Mouse (Mus musculus) heart, embryonic 11.5 days (tissue): ENCODE measurements around the gene Hivep2. TPM values are rescaled to one million over a fixed set of nuclear protein-coding genes. Genes with fewer than 3 reads are reported as not detected.

ENCODE experiments used
- ATAC-seq: fragments of 200-750 bp; cut with Nextera tagmentation; replicated peaks from 2 replicates; pipeline ENCODE4 v1.8.0; 2017; ENCODE audit warnings: moderate library complexity; ENCODE audit not compliant: insufficient number of reproducible peaks, low FRiP score, low TSS enrichment
- H3K27ac ChIP-seq: fragments of 300-500 bp; sonication (generic); 2 replicates; pipeline ENCODE4 v1.5.1; 2014; ENCODE audit warnings: mild to moderate bottlenecking, low read depth, low read length
- H3K27me3 ChIP-seq: fragments of 300-500 bp; sonication (generic); 2 replicates; pipeline ENCODE4 v1.6.1; 2014; ENCODE audit warnings: mild to moderate bottlenecking, low read length, mixed read lengths; ENCODE audit not compliant: control insufficient read depth, insufficient read depth
- H3K36me3 ChIP-seq: fragments of 300-500 bp; sonication (generic); 2 replicates; pipeline ENCODE4 v1.6.1; 2014; ENCODE audit warnings: mild to moderate bottlenecking, low read length, moderate library complexity, mixed read lengths; ENCODE audit not compliant: control insufficient read depth, insufficient read depth
- H3K4me1 ChIP-seq: fragments of 300-500 bp; sonication (generic); 2 replicates; pipeline ENCODE4 v1.6.1; 2014; ENCODE audit warnings: low read length; ENCODE audit not compliant: control insufficient read depth, insufficient read depth
- H3K4me2 ChIP-seq: fragments of 300-500 bp; sonication (generic); 2 replicates; pipeline ENCODE4 v1.6.1; 2014; ENCODE audit warnings: mild to moderate bottlenecking, moderate library complexity
- H3K4me3 ChIP-seq: fragments of 300-500 bp; sonication (generic); 2 replicates; pipeline ENCODE4 v1.5.1; 2014; ENCODE audit warnings: low read depth, low read length
- H3K9ac ChIP-seq: fragments of 300-500 bp; sonication (generic); 2 replicates; pipeline ENCODE4 v1.6.1; 2014; ENCODE audit warnings: mild to moderate bottlenecking, low read depth, low read length, moderate library complexity
- H3K9me3 ChIP-seq: fragments of 300-500 bp; sonication (generic); replicated peaks from 2 replicates; pipeline ENCODE4 v1.6.1; 2016; ENCODE audit warnings: low read length; ENCODE audit not compliant: control insufficient read depth
- WGBS: fragments of 180-500 bp; shearing (Covaris S2); extraction: QIAGEN DNeasy Blood & Tissue Kit; methylation state at CpG from one replicate; pipeline ENCODE4 v1.1.7; 2014; ENCODE audit not compliant: insufficient replicate concordance; 5-methylcytosine and 5-hydroxymethylcytosine counted together
- polyA plus RNA-seq: library from polyadenylated mRNA; unstranded; fragments of >200 nt; fragmentation: Nextera tagmentation; extraction: Ambion mirVana; gene quantifications from 2 replicates; pipeline ENCODE4 v1.2.1, GENCODE M21; 2014

Gene Hivep2
- polyA plus RNA-seq, 1 experiment from 2014 or later: 8.0 TPM

DNA sequence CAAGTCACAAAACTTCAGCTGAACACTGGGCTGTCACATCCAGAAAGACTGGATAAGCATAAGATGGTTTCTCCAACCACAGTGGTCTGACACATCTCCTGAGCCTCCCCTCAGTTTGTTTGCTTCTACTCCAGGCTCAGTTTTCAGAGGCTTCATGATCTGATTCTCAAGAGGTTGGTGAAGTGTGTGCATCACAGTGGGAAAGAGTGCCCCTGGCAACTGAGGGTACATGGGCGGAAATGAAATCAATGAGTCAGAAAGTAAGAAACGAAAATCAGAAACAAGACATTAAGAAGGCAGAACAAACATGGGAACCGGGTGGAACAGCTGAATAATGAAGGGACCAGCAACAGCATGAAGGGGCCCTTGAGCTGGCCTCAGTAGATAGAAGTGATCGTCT lies 31.5 kb downstream of the Hivep2 start:
- Histone ChIP-seq H3K4me2 (no peak overlapping the region), H3K27me3 (no peaks in the 10 kb centered on the region), H3K9me3 (no peaks in the 10 kb centered on the region), H3K4me3 (no peak overlapping the region), H3K36me3 (no peaks in the 10 kb centered on the region), H3K4me1 (no peaks in the 10 kb centered on the region), H3K9ac (no peak overlapping the region), H3K27ac (no peak overlapping the region)
- no peak for ATAC-seq
- WGBS: 86% methylated on average over 4 of the region's 4 CpGs

DNA sequence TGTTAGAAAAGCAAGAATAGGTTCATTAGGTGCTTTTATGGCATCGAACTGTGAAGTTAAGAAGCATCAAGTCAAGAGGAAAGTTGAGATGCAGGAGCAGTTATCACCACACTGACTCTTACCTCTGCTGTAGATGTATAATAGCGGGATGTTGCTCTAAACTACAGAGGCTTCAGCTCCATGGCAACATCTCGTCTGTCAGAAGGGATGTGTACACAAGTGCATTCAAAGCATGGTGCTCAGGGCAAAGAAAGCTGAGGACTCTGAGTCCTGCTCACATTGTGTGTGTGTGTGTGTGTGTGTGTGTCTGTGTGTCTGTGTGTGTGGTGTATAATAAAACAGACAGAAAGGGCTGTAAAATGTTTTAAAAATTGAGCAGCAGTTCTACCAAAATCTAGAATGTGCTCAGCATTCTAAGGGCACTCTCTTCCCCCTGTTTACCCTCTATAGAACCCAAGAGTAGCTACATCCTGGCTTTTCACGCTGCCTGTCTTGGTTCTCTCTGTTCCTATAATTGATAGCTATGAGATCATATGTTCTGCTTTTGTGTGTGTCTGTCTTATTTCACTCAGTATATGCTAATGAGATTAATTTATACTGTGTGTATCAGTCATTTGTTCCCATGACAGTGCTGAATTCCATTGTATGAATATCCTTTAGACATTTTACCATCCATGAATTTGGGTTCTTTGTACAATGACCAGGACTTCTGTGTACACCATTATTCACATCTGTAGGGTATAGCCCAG lies 39.1 kb downstream of the Hivep2 start:
- WGBS: 63% methylated on average over 4 of the region's 4 CpGs
- no peak overlapping the region for H3K4me3 ChIP-seq
- H3K4me1 ChIP-seq: no peaks in the 10 kb centered on the region
- no peaks in the 10 kb centered on the region for H3K9me3 ChIP-seq
- no peak overlapping the region for H3K27ac ChIP-seq
- no peaks in the 10 kb centered on the region for H3K36me3 ChIP-seq
- no peak for ATAC-seq
- H3K27me3 ChIP-seq: no peaks in the 10 kb centered on the region
- no peak overlapping the region for H3K4me2 ChIP-seq
- H3K9ac ChIP-seq: no peak overlapping the region

DNA sequence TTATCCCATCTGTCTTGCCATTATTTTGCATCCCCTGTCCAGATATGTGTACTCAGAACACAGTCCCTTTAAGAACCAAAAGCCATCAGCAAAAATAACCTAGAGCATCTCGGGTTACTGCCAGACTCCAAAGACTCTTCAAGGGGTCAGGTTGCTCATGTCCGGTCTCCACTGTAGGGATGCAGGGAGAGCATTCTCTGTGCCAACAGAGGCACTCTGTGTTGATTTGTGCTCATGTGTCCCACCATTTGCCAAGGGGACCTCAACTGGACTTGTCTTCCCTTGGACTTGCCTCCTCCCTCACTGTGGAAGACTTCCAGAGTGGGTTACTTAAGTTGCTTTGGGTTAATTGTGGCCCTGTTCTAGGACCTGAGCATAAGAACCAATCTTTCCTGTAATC lies 43.8 kb downstream of the Hivep2 start:
- WGBS: 67% methylated on average over 2 of the region's 2 CpGs
- peaks cover 2% of the 10 kb centered on the region; the same call in 1 of the 2 replicates for H3K4me1 ChIP-seq
- H3K9ac ChIP-seq: no peak overlapping the region
- H3K9me3 ChIP-seq: no peaks in the 10 kb centered on the region
- no peak for ATAC-seq
- H3K27me3 ChIP-seq: no peaks in the 10 kb centered on the region
- H3K36me3 ChIP-seq: no peaks in the 10 kb centered on the region
- no peak overlapping the region for H3K4me2 ChIP-seq
- no peak overlapping the region for H3K4me3 ChIP-seq
- no peak overlapping the region for H3K27ac ChIP-seq

DNA sequence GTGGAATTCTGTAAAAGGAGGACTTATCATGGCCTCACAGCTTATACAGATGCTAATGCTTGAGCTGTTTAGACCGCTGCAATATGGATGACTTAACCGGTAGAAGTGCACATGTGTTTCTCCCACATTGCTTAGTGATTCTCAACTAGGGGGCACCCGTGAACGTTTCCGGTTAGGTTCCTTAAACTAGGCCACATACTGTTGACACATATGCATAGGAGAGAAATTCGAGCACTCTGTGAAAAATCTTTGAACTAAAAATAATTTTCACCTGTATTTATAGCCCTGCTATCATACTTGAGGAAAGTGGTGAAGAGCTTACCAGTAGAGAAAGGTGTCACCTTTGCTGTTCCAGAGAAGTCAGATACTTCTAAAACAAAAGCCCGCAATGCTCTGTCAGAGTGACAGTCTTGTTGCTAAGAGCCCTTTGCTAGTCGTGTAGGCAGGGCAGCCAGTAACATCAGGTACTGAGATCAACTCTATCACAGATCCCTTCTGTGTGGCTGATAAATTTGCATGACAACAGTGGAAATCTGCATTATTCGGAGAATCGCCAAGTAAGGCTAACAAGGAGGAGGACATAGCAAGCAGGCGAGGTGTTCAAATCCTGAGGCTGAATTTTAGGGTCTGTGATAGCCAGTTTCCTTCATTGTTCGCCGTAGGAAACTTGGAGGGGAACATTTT lies 50.6 kb downstream of the Hivep2 start:
- Histone ChIP-seq H3K4me2 (no peak overlapping the region), H3K27me3 (no peaks in the 10 kb centered on the region), H3K4me3 (no peak overlapping the region), H3K36me3 (no peaks in the 10 kb centered on the region), H3K9ac (no peak overlapping the region), H3K4me1 (peaks cover 36% of the 10 kb centered on the region), H3K27ac (no peak overlapping the region), H3K9me3 (no peaks in the 10 kb centered on the region)
- no peak for ATAC-seq
- WGBS: 53% methylated on average over 13 of the region's 13 CpGs

DNA sequence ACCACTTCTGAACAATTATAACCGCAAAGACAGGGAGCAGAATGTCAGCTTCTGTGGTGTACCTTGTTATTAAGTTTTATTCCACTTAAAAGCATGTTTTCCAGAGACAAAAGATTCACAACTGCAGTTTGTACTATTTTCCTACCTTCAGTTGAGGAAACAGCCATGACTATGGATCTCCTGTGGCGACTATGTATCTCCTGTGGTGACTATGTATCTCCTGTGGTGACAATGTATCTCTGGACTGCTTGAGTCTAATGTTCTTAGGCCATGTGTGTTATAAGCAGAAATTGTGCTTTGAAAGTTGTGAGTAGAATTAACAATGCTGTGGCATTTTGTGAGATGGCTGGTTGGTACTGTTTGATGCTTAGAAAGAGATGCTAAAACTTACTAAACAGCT lies 51.5 kb downstream of the Hivep2 start:
- ATAC-seq: no peak
- Histone ChIP-seq H3K9me3 (no peaks in the 10 kb centered on the region), H3K9ac (no peak overlapping the region), H3K4me3 (no peak overlapping the region), H3K4me1 (peaks cover 36% of the 10 kb centered on the region), H3K4me2 (peak overlapping the region; percentile 61; the same call in 1 of the 2 replicates), H3K36me3 (no peaks in the 10 kb centered on the region), H3K27ac (peak overlapping the region; percentile 82), H3K27me3 (no peaks in the 10 kb centered on the region)
- 60% methylated on average over 2 of the region's 2 CpGs for WGBS

DNA sequence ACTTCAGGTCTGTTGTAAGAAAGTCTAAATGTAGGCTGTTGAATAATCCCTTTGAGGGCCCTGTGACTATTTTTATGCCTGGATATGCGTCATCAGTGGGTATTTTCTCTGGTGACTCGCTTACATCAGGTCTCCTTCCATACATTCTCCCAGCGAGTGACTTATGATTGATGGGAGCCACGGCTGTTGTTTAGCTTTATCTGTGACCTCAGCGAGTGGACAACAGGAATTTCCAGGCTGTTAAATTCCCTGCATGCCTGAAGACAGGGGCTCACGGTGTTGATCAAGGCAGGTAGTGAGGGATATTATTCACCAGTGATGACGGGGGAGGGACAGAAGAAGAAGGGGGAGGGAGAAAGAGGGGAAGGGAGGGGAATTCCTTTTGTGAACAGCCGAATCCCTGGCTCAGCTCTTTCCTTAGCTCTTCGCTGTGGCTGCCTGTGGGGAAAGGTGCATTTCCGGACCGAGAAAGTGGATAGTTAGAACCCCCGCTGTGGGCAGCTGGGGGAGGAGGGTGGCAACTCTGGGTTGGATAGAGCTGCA lies 52.0 kb downstream of the Hivep2 start:
- peak; percentile 66 for ATAC-seq
- Histone ChIP-seq H3K4me3 (peak overlapping the region; percentile 37), H3K36me3 (no peaks in the 10 kb centered on the region), H3K4me1 (peaks cover 36% of the 10 kb centered on the region), H3K27ac (peak overlapping the region; percentile 82), H3K9ac (peak overlapping the region; percentile 52; the same call in 1 of the 2 replicates), H3K4me2 (peak overlapping the region; percentile 61), H3K9me3 (no peaks in the 10 kb centered on the region), H3K27me3 (no peaks in the 10 kb centered on the region)
- WGBS: 2% methylated on average over 12 of the region's 12 CpGs

DNA sequence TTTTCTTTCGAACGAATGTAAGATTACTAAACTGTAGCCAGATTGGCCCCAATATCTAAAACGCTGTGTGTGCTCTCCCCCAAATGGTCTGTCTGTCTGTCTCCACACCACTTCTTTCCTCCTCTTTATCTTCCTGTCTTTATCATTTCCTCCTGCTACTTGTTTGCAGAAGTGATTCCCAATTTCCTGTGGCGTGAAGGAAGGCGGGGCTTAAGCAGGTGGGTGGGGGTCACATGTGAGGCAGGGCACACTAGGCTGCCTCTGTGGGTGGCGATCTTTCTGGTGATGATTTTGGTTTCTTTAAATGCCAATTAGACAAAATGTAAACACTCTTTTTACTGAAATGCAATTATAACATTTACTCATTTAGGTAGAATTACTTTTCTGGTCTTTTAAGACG lies 52.8 kb downstream of the Hivep2 start:
- peak overlapping the region; percentile 61 for H3K4me2 ChIP-seq
- no peak overlapping the region for H3K9ac ChIP-seq
- no peak overlapping the region for H3K27ac ChIP-seq
- 14% methylated on average over 7 of the region's 7 CpGs for WGBS
- no peaks in the 10 kb centered on the region for H3K36me3 ChIP-seq
- no peak for ATAC-seq
- peaks cover 41% of the 10 kb centered on the region for H3K4me1 ChIP-seq
- no peaks in the 10 kb centered on the region for H3K27me3 ChIP-seq
- no peaks in the 10 kb centered on the region for H3K9me3 ChIP-seq
- H3K4me3 ChIP-seq: peak overlapping the region; percentile 37

DNA sequence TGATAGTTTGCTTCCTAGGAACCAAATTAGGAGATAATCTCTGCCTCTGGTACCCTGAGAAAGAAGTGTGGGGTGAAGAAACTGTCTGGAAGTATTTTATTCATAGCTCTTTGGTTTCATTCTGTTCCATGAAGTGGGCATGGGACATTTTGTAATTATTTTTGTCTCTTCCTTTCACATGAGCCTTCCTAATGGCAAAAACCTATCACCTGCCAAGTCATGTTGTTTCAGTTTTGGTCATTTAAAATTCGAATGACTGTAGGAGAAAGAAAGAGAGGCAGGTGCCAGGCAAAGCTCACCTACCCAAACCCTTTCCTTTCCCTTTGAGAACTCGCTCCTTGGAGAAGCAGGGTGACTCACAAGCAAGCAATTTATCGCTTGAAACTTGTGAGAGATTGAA lies 53.3 kb downstream of the Hivep2 start:
- WGBS: 45% methylated on average over 3 of the region's 3 CpGs
- no peak overlapping the region for H3K9ac ChIP-seq
- no peaks in the 10 kb centered on the region for H3K27me3 ChIP-seq
- H3K4me1 ChIP-seq: peaks cover 43% of the 10 kb centered on the region
- H3K36me3 ChIP-seq: no peaks in the 10 kb centered on the region
- ATAC-seq: no peak
- no peak overlapping the region for H3K4me3 ChIP-seq
- no peaks in the 10 kb centered on the region for H3K9me3 ChIP-seq
- no peak overlapping the region for H3K4me2 ChIP-seq
- no peak overlapping the region for H3K27ac ChIP-seq
